Mouse (Mus musculus) heart, embryonic 11.5 days (tissue): ENCODE measurements around the gene Rcor1. TPM values are rescaled to one million over a fixed set of nuclear protein-coding genes. Genes with fewer than 3 reads are reported as not detected.

Experiments
- ATAC-seq: fragments of 200-750 bp; cut with Nextera tagmentation; replicated peaks from 2 replicates; pipeline ENCODE4 v1.8.0; 2017; ENCODE audit warnings: moderate library complexity; ENCODE audit not compliant: insufficient number of reproducible peaks, low FRiP score, low TSS enrichment
- H3K27ac ChIP-seq: fragments of 300-500 bp; sonication (generic); 2 replicates; pipeline ENCODE4 v1.5.1; 2014; ENCODE audit warnings: mild to moderate bottlenecking, low read depth, low read length
- H3K27me3 ChIP-seq: fragments of 300-500 bp; sonication (generic); 2 replicates; pipeline ENCODE4 v1.6.1; 2014; ENCODE audit warnings: mild to moderate bottlenecking, low read length, mixed read lengths; ENCODE audit not compliant: control insufficient read depth, insufficient read depth
- H3K36me3 ChIP-seq: fragments of 300-500 bp; sonication (generic); 2 replicates; pipeline ENCODE4 v1.6.1; 2014; ENCODE audit warnings: mild to moderate bottlenecking, low read length, moderate library complexity, mixed read lengths; ENCODE audit not compliant: control insufficient read depth, insufficient read depth
- H3K4me1 ChIP-seq: fragments of 300-500 bp; sonication (generic); 2 replicates; pipeline ENCODE4 v1.6.1; 2014; ENCODE audit warnings: low read length; ENCODE audit not compliant: control insufficient read depth, insufficient read depth
- H3K4me2 ChIP-seq: fragments of 300-500 bp; sonication (generic); 2 replicates; pipeline ENCODE4 v1.6.1; 2014; ENCODE audit warnings: mild to moderate bottlenecking, moderate library complexity
- H3K4me3 ChIP-seq: fragments of 300-500 bp; sonication (generic); 2 replicates; pipeline ENCODE4 v1.5.1; 2014; ENCODE audit warnings: low read depth, low read length
- H3K9ac ChIP-seq: fragments of 300-500 bp; sonication (generic); 2 replicates; pipeline ENCODE4 v1.6.1; 2014; ENCODE audit warnings: mild to moderate bottlenecking, low read depth, low read length, moderate library complexity
- H3K9me3 ChIP-seq: fragments of 300-500 bp; sonication (generic); replicated peaks from 2 replicates; pipeline ENCODE4 v1.6.1; 2016; ENCODE audit warnings: low read length; ENCODE audit not compliant: control insufficient read depth
- WGBS: fragments of 180-500 bp; shearing (Covaris S2); extraction: QIAGEN DNeasy Blood & Tissue Kit; methylation state at CpG from one replicate; pipeline ENCODE4 v1.1.7; 2014; ENCODE audit not compliant: insufficient replicate concordance; 5-methylcytosine and 5-hydroxymethylcytosine counted together
- polyA plus RNA-seq: library from polyadenylated mRNA; unstranded; fragments of >200 nt; fragmentation: Nextera tagmentation; extraction: Ambion mirVana; gene quantifications from 2 replicates; pipeline ENCODE4 v1.2.1, GENCODE M21; 2014

Rcor1 gene
- polyA plus RNA-seq = 11.9 TPM in 2 replicates

GRCm38 (mm10) chr12:111038976-111039612 lies at the start of gene Rcor1:
Gene Rcor1 (plus strand): TSS chr12:111039351.
- Histone ChIP-seq H3K9ac (peak within 1 kb of the TSS; percentile 97), H3K27ac (peak within 1 kb of the TSS; percentile 99), H3K4me1 (peaks cover 27% of the 10 kb centered on the region), H3K4me3 (peak within 1 kb of the TSS; percentile 98), H3K36me3 (peaks cover 3% of the 10 kb centered on the region; the same call in 1 of the 2 replicates), H3K9me3 (no peaks in the 10 kb centered on the region), H3K4me2 (peak within 1 kb of the TSS; percentile 94), H3K27me3 (no peaks in the 10 kb centered on the region)
- under 1% methylated on average over 67 of the region's 76 CpGs for WGBS
- peak; percentile 93 for ATAC-seq

- Histone ChIP-seq H3K27ac (no peak overlapping the region), H3K4me1 (no peaks in the 10 kb centered on the region), H3K4me3 (no peak overlapping the region), H3K4me2 (no peak overlapping the region), H3K36me3 (no peaks in the 10 kb centered on the region), H3K27me3 (no peaks in the 10 kb centered on the region), H3K9ac (no peak overlapping the region), H3K9me3 (no peaks in the 10 kb centered on the region)
- 76% methylated on average over 3 of the region's 3 CpGs for WGBS
- no peak for ATAC-seq
Observed at GRCm38 (mm10) chr12:110989409-110989808, 49.7 kb upstream of the Rcor1 start.

GRCm38 (mm10) chr12:110990500-110990899 lies 48.7 kb upstream of the Rcor1 start:
- WGBS = 92% methylated on average over 7 of the region's 7 CpGs
- Histone ChIP-seq H3K36me3 (no peaks in the 10 kb centered on the region), H3K4me2 (no peak overlapping the region), H3K27me3 (no peaks in the 10 kb centered on the region), H3K27ac (no peak overlapping the region), H3K9ac (no peak overlapping the region), H3K9me3 (no peaks in the 10 kb centered on the region), H3K4me1 (no peaks in the 10 kb centered on the region), H3K4me3 (no peak overlapping the region)
- no peak for ATAC-seq

GRCm38 (mm10) chr12:110991361-110992127 lies 47.6 kb upstream of the Rcor1 start:
- no peaks in the 10 kb centered on the region for H3K4me1 ChIP-seq
- H3K4me2 ChIP-seq = peak overlapping the region; percentile 74
- WGBS = 3% methylated on average over 23 of the region's 23 CpGs
- H3K9me3 ChIP-seq = no peaks in the 10 kb centered on the region
- peak overlapping the region; percentile 51 for H3K4me3 ChIP-seq
- H3K27me3 ChIP-seq = no peaks in the 10 kb centered on the region
- no peaks in the 10 kb centered on the region for H3K36me3 ChIP-seq
- ATAC-seq = peak; percentile 85
- peak overlapping the region; percentile 80 for H3K27ac ChIP-seq
- H3K9ac ChIP-seq = peak overlapping the region; percentile 75

GRCm38 (mm10) chr12:110992128-110992553 lies 47.0 kb upstream of the Rcor1 start:
- no peaks in the 10 kb centered on the region for H3K4me1 ChIP-seq
- peak overlapping the region; percentile 80 for H3K27ac ChIP-seq
- no peaks in the 10 kb centered on the region for H3K9me3 ChIP-seq
- H3K36me3 ChIP-seq = no peaks in the 10 kb centered on the region
- ATAC-seq = peak; percentile 89
- H3K4me2 ChIP-seq = peak overlapping the region; percentile 74
- WGBS = under 1% methylated on average over 23 of the region's 24 CpGs
- H3K9ac ChIP-seq = peak overlapping the region; percentile 75
- H3K27me3 ChIP-seq = no peaks in the 10 kb centered on the region
- peak overlapping the region; percentile 51 for H3K4me3 ChIP-seq

DNA sequence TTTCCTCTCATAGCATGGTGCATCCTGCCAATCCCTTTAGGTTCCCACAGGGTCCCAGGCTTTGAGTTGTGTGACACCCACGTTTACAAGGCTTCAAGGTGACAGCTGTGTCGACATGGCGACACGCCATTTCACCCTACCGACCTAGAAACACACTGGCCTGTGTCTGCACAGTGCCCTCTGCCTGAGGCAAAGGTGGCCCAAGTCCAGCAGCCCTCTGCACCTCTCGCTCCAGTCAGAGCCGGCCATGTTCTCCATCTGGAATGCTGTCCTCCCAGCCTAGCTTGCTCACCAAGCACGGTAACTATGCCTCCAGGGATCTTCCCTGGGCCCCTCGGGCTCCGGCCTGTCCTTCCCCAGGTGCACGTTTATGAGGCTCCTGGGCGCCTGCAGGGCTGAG lies 46.4 kb upstream of the Rcor1 start:
- Histone ChIP-seq H3K9ac (peak overlapping the region; percentile 75; the same call in 1 of the 2 replicates), H3K27ac (no peak overlapping the region)
- 83% methylated on average over 12 of the region's 12 CpGs for WGBS

GRCm38 (mm10) chr12:110993226-110993625 lies 45.9 kb upstream of the Rcor1 start:
- no peaks in the 10 kb centered on the region for H3K9me3 ChIP-seq
- H3K4me2 ChIP-seq = no peak overlapping the region
- no peak overlapping the region for H3K27ac ChIP-seq
- WGBS = 88% methylated on average over 3 of the region's 3 CpGs
- no peak for ATAC-seq
- H3K4me3 ChIP-seq = no peak overlapping the region
- no peaks in the 10 kb centered on the region for H3K27me3 ChIP-seq
- H3K36me3 ChIP-seq = no peaks in the 10 kb centered on the region
- no peak overlapping the region for H3K9ac ChIP-seq
- no peaks in the 10 kb centered on the region for H3K4me1 ChIP-seq

More for the DNA sequence above, 46.4 kb upstream of the Rcor1 start:
- Histone ChIP-seq H3K4me1 (no peaks in the 10 kb centered on the region), H3K9me3 (no peaks in the 10 kb centered on the region), H3K36me3 (no peaks in the 10 kb centered on the region), H3K4me3 (no peak overlapping the region), H3K4me2 (peak overlapping the region; percentile 74), H3K27me3 (no peaks in the 10 kb centered on the region)
- ATAC-seq = no peak

DNA sequence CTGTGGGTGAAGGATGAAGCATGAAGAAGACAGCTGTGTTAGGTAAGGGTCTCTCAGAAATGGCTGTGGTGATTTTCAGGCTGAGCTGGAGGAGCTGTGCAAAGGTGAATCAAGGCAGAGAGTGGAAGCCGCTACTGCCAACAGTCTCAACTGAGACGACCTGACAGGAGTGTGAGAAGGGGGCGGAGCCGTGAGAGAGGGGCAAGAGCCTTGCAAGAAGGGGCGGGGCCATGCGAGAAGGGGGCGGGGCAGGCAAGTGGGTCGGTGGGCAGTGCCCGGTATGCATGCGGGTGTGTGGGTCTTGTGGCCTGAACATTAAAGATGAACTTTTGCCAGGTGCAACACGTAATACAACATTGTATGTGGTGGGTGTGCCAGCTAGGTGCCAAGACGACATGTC lies 44.5 kb upstream of the Rcor1 start:
- no peak overlapping the region for H3K27ac ChIP-seq
- H3K4me3 ChIP-seq = no peak overlapping the region
- WGBS = 26% methylated on average over 12 of the region's 12 CpGs
- no peak overlapping the region for H3K4me2 ChIP-seq
- H3K27me3 ChIP-seq = no peaks in the 10 kb centered on the region
- H3K4me1 ChIP-seq = no peaks in the 10 kb centered on the region
- H3K9ac ChIP-seq = no peak overlapping the region
- no peak for ATAC-seq
- H3K9me3 ChIP-seq = no peaks in the 10 kb centered on the region
- H3K36me3 ChIP-seq = no peaks in the 10 kb centered on the region
